Mouse (Mus musculus) granulocyte monocyte progenitor cell, adult 5-6 weeks (primary cell): ENCODE results near the gene Abraxas2. TPM values are rescaled to one million over a fixed set of nuclear protein-coding genes. Genes with fewer than 3 reads are reported as not detected.

ENCODE experiments used
- ATAC-seq: replicated peaks from 2 replicates; pipeline ENCODE4 v1.8.0; 2016; ENCODE audit warnings: mild to moderate bottlenecking, moderate TSS enrichment, inconsistent platforms; ENCODE audit not compliant: poor library complexity, severe bottlenecking
- total RNA-seq, 2 experiments: library from RNA; stranded (forward) in 1 of 2; stranded (reverse) in 1 of 2; fragments of 200-712, 200-1000 nt in 1 of 2; fragments of >200 nt in 1 of 2; fragmentation: Nextera tagmentation in 1 of 2; gene quantifications; 2 replicates each; pipeline ENCODE4 v1.2.3; 2014 to 2017

Gene Abraxas2
- total RNA-seq (2014; fragmentation: Nextera tagmentation) = 43.0 and 44.0 TPM in 2 replicates
- total RNA-seq (2017) = 36.1 and 40.2 TPM in 2 replicates

- ATAC-seq = peak; percentile 92
Observed at GRCm38 (mm10) chr7:132859042-132859958, at the start of gene Abraxas2. Gene Abraxas2 (plus strand): TSS chr7:132859225.

DNA sequence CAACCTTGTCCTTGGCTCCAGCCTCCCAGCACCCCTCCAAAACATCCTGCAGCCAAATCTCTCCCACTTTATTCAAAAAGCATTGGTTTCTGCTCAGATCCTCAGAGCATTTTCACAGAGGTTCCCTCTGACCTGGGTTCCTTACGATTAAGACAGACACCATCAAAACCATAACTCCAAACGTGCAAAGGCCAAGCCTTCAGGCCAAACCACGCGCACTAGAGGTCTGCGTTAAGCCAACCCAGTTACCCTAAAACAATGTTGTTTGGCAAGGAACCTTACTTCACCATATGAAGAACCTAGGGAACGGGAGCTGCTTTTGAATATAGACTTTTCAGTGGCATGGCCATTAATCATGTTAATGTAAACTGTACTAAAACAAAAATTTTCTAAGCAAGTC is 49.3 kb upstream of the Abraxas2 start:
- ATAC-seq = no peak

DNA sequence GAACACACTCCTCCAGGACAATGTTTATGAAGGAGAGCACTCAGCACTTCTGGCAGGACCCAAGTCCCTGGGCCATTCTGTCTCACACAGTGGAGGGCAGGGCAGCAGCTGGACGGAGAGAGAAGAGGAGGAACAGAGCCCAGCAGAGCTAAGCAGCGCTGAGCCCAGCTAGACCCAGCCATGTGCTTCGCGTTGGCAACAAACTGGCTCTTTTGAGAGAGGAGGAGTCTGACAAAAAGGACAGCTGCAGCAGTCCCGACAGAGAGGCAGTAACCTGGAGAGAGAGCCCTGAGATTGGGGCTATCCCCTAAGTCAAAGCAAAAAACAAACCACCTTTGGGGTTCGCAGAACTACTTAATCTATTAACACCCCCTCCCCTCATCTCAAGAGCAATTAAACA is 48.7 kb upstream of the Abraxas2 start:
- no peak for ATAC-seq

GRCm38 (mm10) chr7:132810879-132811278 is 48.1 kb upstream of the Abraxas2 start:
- ATAC-seq = peak; percentile 56

DNA sequence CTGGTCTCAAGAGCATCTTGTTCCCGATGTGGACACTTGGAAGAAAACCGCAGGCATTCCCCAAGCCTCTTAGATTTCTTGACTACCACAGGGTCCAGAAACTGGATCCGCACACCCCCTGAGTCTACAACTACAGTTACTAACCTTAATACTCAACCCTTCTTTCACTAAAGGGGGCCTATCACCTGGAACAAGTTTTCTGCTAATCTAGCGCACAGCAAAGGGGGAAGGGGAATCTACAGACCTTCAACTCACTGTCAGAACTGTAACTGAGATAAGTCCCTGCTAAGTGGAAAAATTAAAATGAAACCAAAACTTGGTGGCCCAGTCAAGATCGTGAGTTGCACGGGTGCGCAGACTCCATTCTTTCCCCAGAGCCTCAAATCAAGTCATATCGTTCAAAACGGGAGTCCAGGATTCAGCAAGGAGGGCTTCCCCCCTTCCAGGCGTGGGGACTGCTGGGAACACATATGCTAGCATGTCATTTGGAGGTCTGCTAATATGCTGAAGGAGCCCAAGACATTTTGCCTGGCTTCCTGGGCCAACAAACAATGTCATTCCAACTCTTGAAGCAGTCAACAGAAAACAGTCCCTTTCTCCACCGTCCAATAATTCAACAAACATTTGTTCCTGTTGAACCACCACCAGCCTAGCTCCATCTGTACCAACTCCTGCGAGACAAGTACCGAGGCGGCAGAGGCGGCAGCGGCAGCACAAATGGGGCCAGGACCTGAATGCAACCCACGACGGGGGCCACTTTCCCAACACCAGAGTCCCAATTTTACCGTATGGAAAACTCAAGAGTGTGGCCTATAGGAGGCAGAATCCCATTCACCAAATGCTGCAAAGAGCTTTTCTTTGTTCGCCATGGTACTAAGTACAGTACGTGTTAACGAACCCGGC is 47.1 kb upstream of the Abraxas2 start:
- ATAC-seq = no peak

GRCm38 (mm10) chr7:132812619-132813415 is 46.2 kb upstream of the Abraxas2 start:
- peak; percentile 46 for ATAC-seq

GRCm38 (mm10) chr7:132813416-132814088 is 45.5 kb upstream of the Abraxas2 start, which contains the start of gene Fam53b:
Gene Fam53b (minus strand): TSS chr7:132813886.
- ATAC-seq = peak; percentile 45

DNA sequence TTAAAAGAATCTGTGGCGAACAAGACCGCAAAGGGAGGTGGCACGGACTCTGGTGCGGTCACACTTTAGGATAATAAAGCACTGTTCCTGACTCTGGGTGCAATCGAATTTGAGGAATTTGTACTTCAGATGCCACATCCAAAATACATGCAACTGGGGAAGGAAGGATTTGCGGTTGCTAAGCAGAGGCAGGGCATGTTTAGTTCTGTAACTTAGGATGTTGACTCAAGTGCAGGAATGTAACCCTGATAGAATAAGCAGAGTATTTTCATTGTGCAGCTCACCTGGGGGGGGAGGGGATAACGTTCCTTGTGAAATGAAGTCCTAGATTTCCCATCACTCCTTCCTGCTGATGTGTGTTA is 45.0 kb upstream of the Abraxas2 start:
- no peak for ATAC-seq

- no peak for ATAC-seq
Observed at GRCm38 (mm10) chr7:132815081-132815480, 43.9 kb upstream of the Abraxas2 start.

- ATAC-seq = no peak
Observed at GRCm38 (mm10) chr7:132816528-132816927, 42.5 kb upstream of the Abraxas2 start.

GRCm38 (mm10) chr7:132817056-132817455 is 42.0 kb upstream of the Abraxas2 start:
- no peak for ATAC-seq

GRCm38 (mm10) chr7:132820692-132821091 is 38.3 kb upstream of the Abraxas2 start:
- no peak for ATAC-seq

- no peak for ATAC-seq
Observed at GRCm38 (mm10) chr7:132823832-132824231, 35.2 kb upstream of the Abraxas2 start.

DNA sequence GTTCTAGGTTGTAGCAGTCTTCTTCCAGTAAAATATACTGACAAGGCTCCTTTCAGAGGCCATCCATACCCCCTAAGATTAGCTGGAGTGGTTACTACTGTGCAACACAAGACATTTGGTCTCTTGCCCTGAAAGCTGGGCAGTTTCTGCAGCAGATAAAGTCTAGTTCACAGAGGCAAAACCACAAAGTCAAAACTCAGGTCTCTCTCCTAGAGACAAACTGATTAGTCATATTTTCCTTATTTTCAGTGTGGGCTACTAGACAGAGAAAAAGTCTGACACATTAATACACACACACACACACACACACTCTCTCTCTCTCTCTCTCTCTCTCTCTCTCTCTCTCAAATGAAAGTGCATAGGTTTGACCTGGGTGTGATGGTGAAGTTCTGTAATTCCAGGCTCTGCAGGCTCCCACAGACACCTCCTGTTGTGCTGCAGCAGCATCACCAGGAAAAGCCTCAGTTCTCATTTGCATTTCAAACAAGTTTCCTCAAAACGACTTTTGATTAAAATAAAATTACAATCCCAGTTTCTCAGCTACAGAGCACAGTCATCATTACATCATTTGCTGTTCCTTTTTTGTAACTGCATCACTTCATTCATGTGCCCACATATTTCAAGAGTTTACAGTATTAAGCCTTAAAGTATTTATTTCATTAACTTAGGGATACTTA is 34.5 kb upstream of the Abraxas2 start:
- no peak for ATAC-seq

GRCm38 (mm10) chr7:132830955-132831354 is 28.1 kb upstream of the Abraxas2 start:
- ATAC-seq = no peak

GRCm38 (mm10) chr7:132841287-132841686 is 17.7 kb upstream of the Abraxas2 start:
- no peak for ATAC-seq

DNA sequence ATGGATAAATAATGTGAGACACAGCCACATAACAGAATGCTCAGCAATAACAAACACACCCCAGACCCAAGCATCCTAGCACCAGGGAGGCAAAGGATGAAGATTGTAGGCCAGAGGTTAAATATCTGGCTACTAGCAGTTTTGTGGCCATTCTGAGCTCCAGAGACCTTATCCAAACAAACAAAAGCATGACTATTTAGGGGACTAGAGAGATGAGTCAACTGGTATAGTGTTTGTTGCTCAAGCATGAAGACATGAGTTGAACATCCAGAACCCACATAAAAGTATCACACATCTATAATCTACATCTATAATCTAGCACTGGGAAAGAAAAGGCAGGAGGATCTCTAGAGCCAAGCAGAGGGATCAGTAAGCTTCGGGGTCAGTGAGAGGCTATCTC is 16.6 kb upstream of the Abraxas2 start:
- no peak for ATAC-seq

- ATAC-seq = peak; percentile 76
Observed at GRCm38 (mm10) chr7:132843152-132843551, 15.9 kb upstream of the Abraxas2 start.
